Mouse (Mus musculus) gastrocnemius, adult 2 months (tissue): Measurements from ENCODE around the gene Gm14288. TPM values are rescaled to one million over a fixed set of nuclear protein-coding genes. Genes with fewer than 3 reads are reported as not detected.
"Not testable (repeated sequence)": the region's sequence is repeated elsewhere in the genome, so short reads cannot be mapped to it uniquely, and the experiment has no call there.

ENCODE experiments used
- DNase-seq: peaks from one replicate; pipeline ENCODE4 v3.0.0; 2022
- H3K27ac ChIP-seq: fragments of 200-600 bp; 2 replicates; pipeline ENCODE4 v1.8.1; 2022; ENCODE audit warnings: mild to moderate bottlenecking
- H3K4me3 ChIP-seq: fragments of 200-600 bp; 2 replicates; pipeline ENCODE4 v1.8.1; 2022; ENCODE audit warnings: mild to moderate bottlenecking, moderate library complexity
- intact Hi-C: fragments of 180-260 bp; cut with DNase I; formaldehyde crosslinking; loops from one replicate; pipeline ENCODE4 v1.15.1; 2025
- long read RNA-seq, 2 experiments: library from polyadenylated mRNA; stranded (forward); transcript quantifications; one replicate each; pipeline ENCODE4 v2.0.0; 2021
- total RNA-seq, 2 experiments: library from RNA; stranded (reverse); gene quantifications; 2 replicates each; pipeline ENCODE4 v1.2.3; 2021

Gene Gm14288
- 10 to 100 TPM; 13.7 to 14.2 TPM for total RNA-seq
- long read RNA-seq, experiment 1, partial matches to known transcripts = 0 of 6 reads
- long read RNA-seq, experiment 1, other reads (novel, unspliced or antisense) = 3 of 6 reads
- long read RNA-seq, experiment 2, partial matches to known transcripts = 0 of 10 reads
- long read RNA-seq, experiment 2, other reads (novel, unspliced or antisense) = 8 of 10 reads

DNA sequence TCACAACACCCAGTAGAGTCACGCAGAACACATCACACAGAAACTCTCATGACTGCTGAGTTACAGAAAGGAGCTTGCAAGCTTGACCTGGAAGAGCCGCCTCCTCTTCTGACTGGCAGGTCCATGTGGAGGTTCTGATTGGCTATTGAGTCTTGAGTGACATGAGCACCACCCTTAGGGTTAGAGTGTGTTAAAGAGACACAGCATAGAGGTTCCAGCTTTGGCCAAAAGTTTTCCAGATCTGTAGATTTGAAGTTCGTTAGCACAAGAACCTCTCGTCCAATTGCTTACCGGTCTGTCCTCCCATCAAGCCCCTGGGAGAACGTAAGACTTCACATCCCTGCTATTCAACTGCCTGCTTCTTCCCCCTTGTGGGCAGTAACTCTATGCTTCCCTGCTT lies at the start of gene Gm14288:
Gm14288 (minus strand) TSS at position 101 of the 400 bp plus-strand sequence.
- H3K4me3 ChIP-seq, H3K27ac ChIP-seq, DNase-seq, intact Hi-C loops: not testable (repeated sequence)

GRCm38 (mm10) chr2:175741237-175741636 lies 59.7 kb downstream of the Gm14288 start, which contains the start of gene Gm2007:
Gm2007 (plus strand) TSS chr2:175741537.
- intact Hi-C loops, DNase-seq, H3K4me3 ChIP-seq, H3K27ac ChIP-seq: not testable (repeated sequence)

Other genes with a start within 250 kb of the Gm14288 start
- not detected for gene Gm11007, start 157.1 kb downstream of the Gm14288 start, total RNA-seq
- gene Zfp969, start 97.4 kb downstream of the Gm14288 start, total RNA-seq = 1 to 10 TPM in 1 of 2 experiments, not detected in 1; 2.1 TPM
- gene Gm2007, start 59.6 kb downstream of the Gm14288 start, total RNA-seq = not detected
- gene Gm6710, start 68.1 kb upstream of the Gm14288 start, total RNA-seq = 10 to 100 TPM; 11.3 to 11.4 TPM
- gene Zfp966, start 130.0 kb upstream of the Gm14288 start, total RNA-seq = 1 to 10 TPM; 6.1 to 6.9 TPM
- gene Gm2026, start 164.2 kb upstream of the Gm14288 start, total RNA-seq = 10 to 100 TPM; 19.3 to 24.0 TPM